Mouse (Mus musculus): ENCODE data around the gene Tacc3. TPM values are rescaled to one million over a fixed set of nuclear protein-coding genes. Genes with fewer than 3 reads are reported as not detected.

Gene Tacc3
- total RNA-seq, 2 experiments from 2014 or later: 5.3 to 7.2 TPM

DNA sequence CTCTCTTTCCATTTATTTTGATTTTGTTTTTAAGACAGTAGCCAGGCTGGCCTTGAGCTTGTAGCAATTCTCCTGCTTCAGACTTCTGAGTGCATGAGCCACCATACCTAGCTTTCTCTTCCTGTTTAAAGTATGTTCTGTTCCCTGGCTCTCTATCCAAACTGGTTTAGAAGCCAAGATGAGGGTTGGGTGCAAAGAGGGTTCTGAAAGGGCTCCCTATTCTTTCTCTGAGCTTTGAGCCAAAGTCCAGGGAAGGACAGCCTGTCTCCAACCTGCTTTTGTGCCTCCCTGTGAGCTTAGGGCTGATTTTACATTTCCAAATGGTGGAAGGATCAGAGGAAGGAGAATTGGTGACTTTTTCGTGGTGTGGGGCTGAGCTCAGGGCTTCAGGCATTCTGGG is 69.0 kb downstream of the Tacc3 start:
- no peak for TF ChIP-seq CTCF (IDR thresholded peaks at IDR 0.05)
- no peak for DNase-seq (ENCODE audit: extremely low spot score in 1 of 2, low spot score in 2 of 2)
- intact Hi-C loops (cut with DNase I): no loop called here
- Histone ChIP-seq H3K27ac (peak overlapping the region; percentile 53), H3K4me3 (no peak overlapping the region)

Other genes with a start within 250 kb of the Tacc3 start
- gene Nkx1-1, start 224.2 kb upstream of the Tacc3 start, total RNA-seq (2021): not detected
- gene Fam53a, start 28.5 kb upstream of the Tacc3 start, total RNA-seq (2021): 10 to 100 TPM; 25.2 to 26.1 TPM
- under 1 TPM; 0.70 to 0.77 TPM for gene Gm9903, start 28.2 kb upstream of the Tacc3 start, total RNA-seq (2021)
- gene Slbp, start 5.6 kb upstream of the Tacc3 start, total RNA-seq (2021): 10 to 100 TPM; 24.4 to 25.7 TPM
- gene Tmem129, start 288 bp downstream of the Tacc3 start, total RNA-seq (2021): 10 to 100 TPM; 24.8 to 26.7 TPM
- gene Fgfr3, start 63.5 kb downstream of the Tacc3 start, total RNA-seq (2021): 100 to 1,000 TPM; 112 to 140 TPM
- gene Letm1, start 124.7 kb downstream of the Tacc3 start, total RNA-seq (2021): 100 to 1,000 TPM in 1 of 2 experiments, 10 to 100 TPM in 1; 98.0 to 103 TPM
- gene Nsd2, start 162.6 kb downstream of the Tacc3 start, total RNA-seq (2021): 100 to 1,000 TPM; 150 to 155 TPM

Measured in left cerebral cortex, adult 2 months (tissue).